Mouse (Mus musculus): ENCODE measurements around the gene Patl2.

GRCm38 (mm10) chr2:122153681-122154365, 32.2 kb downstream of the Patl2 start:
- TF ChIP-seq POLR2A (IDR thresholded peaks at IDR 0.05; ENCODE audit: low read depth, low read length) (no peak), CTCF (IDR thresholded peaks at IDR 0.05; ENCODE audit: extremely low read depth, insufficient read length, insufficient replicate concordance, low read depth, low read length) (no peak)

Measured in small intestine, adult 2 months (tissue).